Mouse (Mus musculus): Measurements from ENCODE around the gene Apobec2. TPM values are rescaled to one million over a fixed set of nuclear protein-coding genes. Genes with fewer than 3 reads are reported as not detected.

Apobec2 gene
- 0.53 TPM for total RNA-seq (2023)

DNA sequence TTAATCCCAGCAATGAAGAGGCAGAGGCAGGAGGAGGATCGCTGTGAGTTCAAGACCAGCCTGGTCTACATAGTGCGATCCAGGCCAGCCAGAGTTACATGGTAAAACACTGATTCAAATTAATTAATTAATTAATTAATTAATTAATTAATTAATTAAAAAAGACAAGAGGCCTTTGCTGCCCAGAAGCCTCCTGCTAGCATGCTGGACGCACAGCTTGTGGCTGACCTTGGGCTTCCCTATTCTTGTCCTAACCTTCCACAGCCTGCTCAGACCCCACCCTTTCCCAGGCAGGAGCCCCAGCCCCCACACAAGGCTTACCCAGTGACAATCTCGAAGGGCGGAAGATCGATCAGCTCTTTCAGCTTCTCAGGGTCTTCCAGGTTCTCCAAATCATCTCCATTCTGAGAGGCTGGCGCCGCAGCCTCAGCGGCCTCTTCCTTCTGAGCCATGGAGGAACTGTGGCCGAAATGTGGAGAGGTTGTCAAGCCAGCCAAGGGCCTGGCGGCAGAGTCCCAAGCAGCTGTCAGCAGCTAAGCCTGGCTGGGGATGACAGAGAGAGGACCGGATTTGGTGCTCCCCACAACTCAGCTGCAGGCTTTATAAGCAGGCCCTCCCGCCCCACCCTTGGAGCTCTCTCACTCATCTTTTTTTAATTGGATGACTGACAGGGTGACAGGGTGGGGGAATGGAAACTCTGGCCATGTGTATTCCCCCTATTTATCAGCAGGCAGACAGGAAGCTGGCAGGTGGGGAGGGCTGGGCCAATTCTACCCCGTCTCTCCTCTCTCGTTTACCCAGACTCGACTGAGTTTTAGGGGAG lies at the start of gene Apobec2:
Gene Apobec2, minus strand, starts transcription at position 773 of the 823 bp plus-strand sequence.

DNA sequence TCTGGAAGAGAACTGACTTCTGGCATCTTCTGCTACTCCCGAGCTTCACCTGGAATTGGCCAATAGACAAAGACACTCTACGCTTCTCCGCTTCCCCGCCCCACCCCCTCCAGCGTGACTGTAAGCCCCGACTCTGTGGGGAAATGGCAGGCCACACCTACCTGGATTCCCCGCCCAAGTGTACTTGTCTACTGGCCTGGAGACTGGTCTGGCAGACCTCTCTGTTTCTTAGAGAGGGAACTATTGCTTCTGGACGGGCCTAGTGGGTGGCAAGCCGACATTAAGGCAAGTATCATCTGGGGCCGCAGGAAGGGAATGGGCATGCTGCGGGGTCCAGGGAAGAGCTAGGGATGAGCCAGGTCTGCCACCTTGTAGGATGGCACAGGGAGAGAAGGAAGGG lies 22.0 kb upstream of the Apobec2 start, which contains the start of gene Unc5cl:
Gene Unc5cl, plus strand, starts transcription at position 214 of the 400 bp plus-strand sequence.

DNA sequence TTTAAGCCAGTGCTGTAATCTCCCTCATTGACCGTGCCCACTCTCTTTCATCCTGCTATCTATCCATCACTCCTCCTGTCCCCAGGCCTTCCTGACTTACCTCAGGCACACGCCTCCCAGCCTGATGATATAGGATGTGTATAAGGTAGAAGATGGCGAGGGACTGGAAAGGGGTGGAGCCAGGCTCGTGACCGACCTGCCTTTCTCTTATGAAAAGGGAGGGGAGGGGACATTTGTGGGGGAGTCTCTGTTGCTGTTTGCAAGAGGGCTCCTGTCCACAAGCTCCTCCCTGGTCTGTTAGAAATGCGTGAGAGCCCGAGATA lies 18.6 kb upstream of the Apobec2 start, which contains the start of gene Tspo2:
Gene Tspo2, minus strand, starts transcription at position 170 of the 323 bp plus-strand sequence.

DNA sequence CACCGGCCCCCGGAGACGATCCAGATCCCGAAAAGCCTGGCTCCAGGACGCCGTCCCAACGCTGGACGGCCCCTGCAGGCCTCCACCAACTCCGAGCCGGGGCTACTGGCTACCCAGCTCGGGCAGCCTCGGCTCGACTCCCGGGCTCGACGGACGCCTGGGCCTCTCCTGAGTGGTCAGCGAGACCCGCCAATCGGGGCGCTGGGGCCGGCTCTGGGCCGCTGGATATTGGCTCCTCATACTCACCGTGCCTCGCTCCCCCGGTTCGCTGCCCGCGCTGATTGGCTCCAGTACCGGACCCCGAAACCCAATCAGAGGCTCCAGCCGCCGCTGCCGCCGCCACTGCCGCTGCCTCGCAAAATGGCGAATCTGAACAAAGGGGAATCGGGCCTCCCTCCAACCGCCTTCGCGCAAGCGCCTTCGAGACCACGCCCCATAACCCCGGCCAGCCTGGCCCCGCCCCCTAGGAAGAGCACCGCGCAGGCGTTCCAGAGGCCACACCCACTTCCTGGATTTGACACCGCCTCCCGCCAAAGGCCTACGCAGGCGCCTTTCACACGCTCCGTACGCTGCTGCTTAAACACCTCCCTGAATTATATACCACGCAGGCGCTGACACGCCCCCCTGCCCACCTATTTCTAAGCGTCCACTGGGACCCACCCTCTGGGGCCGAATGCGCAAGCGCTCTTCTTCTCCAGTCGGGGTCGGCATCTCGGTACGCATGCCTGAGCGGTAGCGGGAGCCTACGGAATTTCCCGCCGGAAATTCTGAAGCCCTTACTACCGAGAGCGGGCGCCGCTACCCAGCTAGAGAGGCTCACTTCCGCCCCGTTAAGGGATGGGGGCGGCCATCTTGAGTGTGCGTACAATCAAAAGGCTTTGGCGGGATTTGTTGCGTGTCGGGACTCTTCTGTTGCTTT lies 23.1 kb downstream of the Apobec2 start, which contains the start of the genes Nfya and Oard1:
Gene Nfya, minus strand, starts transcription at position 527 of the 919 bp plus-strand sequence.
Gene Oard1, plus strand, starts transcription at position 635 of the 919 bp plus-strand sequence.

Other genes starting within 250 kb of the Apobec2 start
- gene Trem1, start 200.2 kb downstream of the Apobec2 start, total RNA-seq (2023) = 1.5 TPM
- gene Trem3, start 185.2 kb downstream of the Apobec2 start, total RNA-seq (2023) = not detected
- gene Treml4, start 168.6 kb downstream of the Apobec2 start, total RNA-seq (2023) = 4.2 TPM
- 87.7 TPM for gene Treml2, start 133.4 kb downstream of the Apobec2 start, total RNA-seq (2023)
- 4.7 TPM for gene B430306N03Rik, start 116.8 kb downstream of the Apobec2 start, total RNA-seq (2023)
- gene Trem2, start 86.5 kb downstream of the Apobec2 start, total RNA-seq (2023) = 0.56 TPM
- gene Treml1, start 73.0 kb downstream of the Apobec2 start, total RNA-seq (2023) = 1.2 TPM
- gene Nfya, start 23.0 kb downstream of the Apobec2 start, total RNA-seq (2023) = 70.0 TPM
- 23.9 TPM for gene Oard1, start 22.9 kb downstream of the Apobec2 start, total RNA-seq (2023)
- 1.4 TPM for gene Tspo2, start 18.6 kb upstream of the Apobec2 start, total RNA-seq (2023)
- gene Unc5cl, start 22.0 kb upstream of the Apobec2 start, total RNA-seq (2023) = 12.7 TPM